Mouse (Mus musculus) heart, embryonic 14.5 days (tissue): Measurements from ENCODE around the gene Gosr2. TPM values are rescaled to one million over a fixed set of nuclear protein-coding genes. Genes with fewer than 3 reads are reported as not detected.

Experiments used
- ATAC-seq: fragments of 200-750 bp; cut with Nextera tagmentation; 2 replicates; pipeline ENCODE4 v1.8.0; 2017; ENCODE audit warnings: low read depth, moderate TSS enrichment; ENCODE audit not compliant: insufficient number of reproducible peaks, insufficient read depth, low FRiP score
- H3K27ac ChIP-seq, 2 experiments: fragments of 200-500 bp in 1 of 2; fragments of 300-500 bp in 1 of 2; sonication (generic) in 1 of 2; replicated peaks in 1 of 2; 2 replicates each; pipeline ENCODE4 v1.5.1; 2012 to 2014; ENCODE audit warnings: low read depth in 2 of 2, low read length in 2 of 2, control low read depth in 1 of 2, mild to moderate bottlenecking in 1 of 2, mixed read lengths in 1 of 2; ENCODE audit not compliant: control insufficient read depth in 1 of 2, insufficient read depth in 1 of 2
- H3K27me3 ChIP-seq: fragments of 300-500 bp; sonication (generic); 2 replicates; pipeline ENCODE4 v1.6.1; 2014; ENCODE audit warnings: mild to moderate bottlenecking, low read length, control low read depth; ENCODE audit not compliant: control insufficient read depth, insufficient read depth
- H3K36me3 ChIP-seq: fragments of 300-500 bp; sonication (generic); 2 replicates; pipeline ENCODE4 v1.6.1; 2014; ENCODE audit warnings: mild to moderate bottlenecking, control low read depth, low read length, mixed read lengths; ENCODE audit not compliant: control insufficient read depth, insufficient read depth
- H3K4me1 ChIP-seq, 2 experiments: fragments of 200-500 bp in 1 of 2; fragments of 300-500 bp in 1 of 2; sonication (generic) in 1 of 2; 2 replicates each; pipeline ENCODE4 v1.6.1; 2012 to 2014; ENCODE audit warnings: low read length in 2 of 2, control low read depth in 1 of 2, mixed read lengths in 1 of 2; ENCODE audit not compliant: control insufficient read depth in 2 of 2, insufficient read depth in 2 of 2
- H3K4me2 ChIP-seq: fragments of 300-500 bp; sonication (generic); 2 replicates; pipeline ENCODE4 v1.6.1; 2014; ENCODE audit warnings: mild to moderate bottlenecking, low read length
- H3K4me3 ChIP-seq, 2 experiments: fragments of 200-500 bp in 1 of 2; fragments of 300-500 bp in 1 of 2; sonication (generic) in 1 of 2; 2 replicates each; pipeline ENCODE4 v1.5.1; 2012 to 2014; ENCODE audit warnings: low read length in 2 of 2, mild to moderate bottlenecking in 2 of 2, control low read depth in 1 of 2, low read depth in 1 of 2, moderate library complexity in 1 of 2; ENCODE audit not compliant: control insufficient read depth in 1 of 2, insufficient read depth in 1 of 2
- H3K9ac ChIP-seq: fragments of 300-500 bp; sonication (generic); 2 replicates; pipeline ENCODE4 v1.6.1; 2014; ENCODE audit warnings: mild to moderate bottlenecking, low read length
- H3K9me3 ChIP-seq: fragments of 300-500 bp; sonication (generic); 2 replicates; pipeline ENCODE4 v1.6.1; 2016; ENCODE audit warnings: low read length, control low read depth; ENCODE audit not compliant: control insufficient read depth
- WGBS: fragments of 180-500 bp; shearing (Covaris S2); extraction: QIAGEN DNeasy Blood & Tissue Kit; methylation state at CpG from one replicate; pipeline ENCODE4 v1.1.7; 2014; 5-methylcytosine and 5-hydroxymethylcytosine counted together
- polyA plus RNA-seq: library from polyadenylated mRNA; unstranded; fragments of >200 nt; fragmentation: Nextera tagmentation; extraction: Ambion mirVana; gene quantifications from 2 replicates; pipeline ENCODE4 v1.2.1, GENCODE M21; 2014

The Gosr2 gene
- polyA plus RNA-seq, 1 experiment from 2014 or later = 60.4 TPM

DNA sequence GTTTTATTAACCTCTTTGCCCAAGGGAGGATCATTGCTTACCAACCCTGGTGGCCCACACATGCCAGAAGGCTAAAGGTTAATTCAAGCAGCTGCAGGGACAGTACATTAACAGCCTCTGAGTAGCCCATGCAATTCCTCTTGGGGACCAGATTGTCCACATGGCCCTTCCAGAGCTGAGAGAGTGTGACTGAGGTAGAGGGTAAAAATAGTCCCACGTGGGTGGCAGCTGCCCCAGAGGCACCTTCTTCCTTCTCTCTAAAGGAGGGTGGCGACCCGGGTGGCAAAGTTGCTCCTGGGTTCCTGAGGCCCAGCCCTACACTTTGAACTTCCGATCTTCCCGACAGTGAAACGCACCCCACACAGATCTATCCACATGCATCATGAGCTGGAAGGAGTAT is 51.4 kb downstream of the Gosr2 start:
- peaks cover 49% of the 10 kb centered on the region for H3K27me3 ChIP-seq
- 79% methylated on average over 5 of the region's 6 CpGs for WGBS
- no peak for ATAC-seq

GRCm38 (mm10) chr11:103645731-103646130 is 52.0 kb downstream of the Gosr2 start:
- Histone ChIP-seq H3K4me2 (no peak overlapping the region), H3K4me1 (peaks cover 5 to 9% of the 10 kb centered on the region in 2 experiments; a peak in 3 of 4 replicates), H3K9me3 (no peaks in the 10 kb centered on the region), H3K36me3 (no peaks in the 10 kb centered on the region), H3K27ac (no peak overlapping the region), H3K27me3 (peaks cover 46% of the 10 kb centered on the region), H3K4me3 (no peak overlapping the region), H3K9ac (no peak overlapping the region)
- ATAC-seq = no peak
- WGBS = 71% methylated on average over 8 of the region's 8 CpGs

More for the DNA sequence above, 51.4 kb downstream of the Gosr2 start:
- Histone ChIP-seq H3K4me3 (no peak overlapping the region), H3K9ac (no peak overlapping the region), H3K4me1 (peaks cover 5 to 9% of the 10 kb centered on the region in 2 experiments; a peak in 3 of 4 replicates), H3K36me3 (no peaks in the 10 kb centered on the region), H3K9me3 (no peaks in the 10 kb centered on the region), H3K27ac (no peak overlapping the region), H3K4me2 (no peak overlapping the region)

DNA sequence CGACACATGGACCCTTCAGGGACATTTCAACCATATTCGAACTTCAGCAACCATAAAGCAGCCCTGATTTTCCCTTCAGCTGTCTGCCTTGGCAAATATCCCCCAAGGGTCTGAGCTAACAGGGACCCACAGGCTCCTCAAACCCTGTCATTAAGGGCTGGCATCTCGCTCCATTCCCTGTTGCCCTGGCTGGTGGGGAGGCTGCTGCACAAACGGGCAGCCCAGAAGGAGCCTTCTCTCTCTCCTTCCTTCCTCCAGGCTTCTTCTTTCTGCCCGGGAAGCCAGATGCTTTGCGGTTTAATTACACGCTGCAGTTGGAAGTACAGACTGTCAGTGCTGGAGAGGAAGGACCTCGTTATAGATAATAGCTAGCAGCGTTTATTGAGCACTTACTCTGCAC is 54.5 kb downstream of the Gosr2 start:
- no peak for ATAC-seq
- no peak overlapping the region for H3K4me2 ChIP-seq
- peaks cover 40% of the 10 kb centered on the region for H3K27me3 ChIP-seq
- no peaks in the 10 kb centered on the region for H3K9me3 ChIP-seq
- no peak overlapping the region for H3K27ac ChIP-seq
- H3K9ac ChIP-seq = no peak overlapping the region
- H3K4me1 ChIP-seq = no peaks in the 10 kb centered on the region
- H3K4me3 ChIP-seq = no peak overlapping the region
- H3K36me3 ChIP-seq = no peaks in the 10 kb centered on the region
- 68% methylated on average over 9 of the region's 9 CpGs for WGBS

DNA sequence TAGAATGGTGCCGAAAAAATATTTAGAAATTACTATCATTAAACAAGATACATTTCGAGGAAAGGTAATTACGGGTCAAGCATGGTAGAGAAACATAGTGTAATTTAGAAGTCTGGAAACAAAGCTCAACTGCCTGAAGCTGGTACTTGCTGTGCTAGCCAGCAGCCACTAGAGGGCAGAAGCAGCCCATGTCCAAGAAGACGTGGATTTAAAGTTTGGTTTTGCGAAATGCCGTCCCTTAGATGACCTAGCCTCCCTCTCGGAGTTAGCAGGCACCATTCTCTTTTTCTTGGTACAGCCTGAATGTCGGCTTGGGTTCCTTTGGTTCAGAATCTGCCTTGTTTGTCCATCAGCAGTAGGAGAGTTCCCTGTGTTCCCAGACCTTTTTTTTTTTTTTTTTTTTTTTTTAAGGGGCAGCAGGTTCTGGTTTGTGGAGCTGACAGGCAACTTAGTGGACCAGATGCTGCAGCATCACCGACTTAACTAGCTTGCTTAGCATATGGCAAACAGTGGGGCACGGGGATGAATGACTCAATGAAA is 58.2 kb downstream of the Gosr2 start:
- Histone ChIP-seq H3K27me3 (peaks cover 26% of the 10 kb centered on the region), H3K9me3 (no peaks in the 10 kb centered on the region), H3K9ac (no peak overlapping the region), H3K27ac (no peak overlapping the region), H3K4me2 (no peak overlapping the region), H3K4me3 (no peak overlapping the region), H3K4me1 (no peaks in the 10 kb centered on the region), H3K36me3 (no peaks in the 10 kb centered on the region)
- 3% methylated on average over 10 of the region's 10 CpGs for WGBS
- no peak for ATAC-seq

- 65% methylated on average over 3 of the region's 3 CpGs for WGBS
- ATAC-seq = no peak
- Histone ChIP-seq H3K36me3 (no peaks in the 10 kb centered on the region), H3K27ac (no peak within 1 kb of the TSS), H3K9ac (no peak within 1 kb of the TSS), H3K27me3 (peaks cover 23% of the 10 kb centered on the region), H3K9me3 (no peaks in the 10 kb centered on the region), H3K4me2 (no peak within 1 kb of the TSS), H3K4me3 (no peak within 1 kb of the TSS), H3K4me1 (no peaks in the 10 kb centered on the region)
Measured at GRCm38 (mm10) chr11:103638790-103639189, 58.9 kb downstream of the Gosr2 start, which contains the start of gene Lyzl6. TSS of gene Lyzl6 (minus strand) at chr11:103638890.

- no peaks in the 10 kb centered on the region for H3K36me3 ChIP-seq
- H3K27ac ChIP-seq = no peak overlapping the region
- H3K4me1 ChIP-seq = no peaks in the 10 kb centered on the region
- no peak overlapping the region for H3K4me2 ChIP-seq
- no peak overlapping the region for H3K4me3 ChIP-seq
- no peaks in the 10 kb centered on the region for H3K9me3 ChIP-seq
- ATAC-seq = no peak
- no peak overlapping the region for H3K9ac ChIP-seq
- 62% methylated on average over 6 of the region's 6 CpGs for WGBS
- peaks cover 22% of the 10 kb centered on the region for H3K27me3 ChIP-seq
Measured at GRCm38 (mm10) chr11:103636261-103636660, 61.4 kb downstream of the Gosr2 start.

- H3K4me3 ChIP-seq = no peak overlapping the region
- ATAC-seq = no peak
- no peak overlapping the region for H3K4me2 ChIP-seq
- no peaks in the 10 kb centered on the region for H3K36me3 ChIP-seq
- 78% methylated on average over 3 of the region's 3 CpGs for WGBS
- no peaks in the 10 kb centered on the region for H3K9me3 ChIP-seq
- peaks cover 18% of the 10 kb centered on the region for H3K27me3 ChIP-seq
- no peak overlapping the region for H3K9ac ChIP-seq
- no peak overlapping the region for H3K27ac ChIP-seq
- H3K4me1 ChIP-seq = no peaks in the 10 kb centered on the region
Measured at GRCm38 (mm10) chr11:103635481-103635880, 62.2 kb downstream of the Gosr2 start.

GRCm38 (mm10) chr11:103634806-103635205 is 62.9 kb downstream of the Gosr2 start:
- Histone ChIP-seq H3K9ac (no peak overlapping the region), H3K4me1 (no peaks in the 10 kb centered on the region), H3K27me3 (peaks cover 11% of the 10 kb centered on the region), H3K36me3 (no peaks in the 10 kb centered on the region), H3K4me2 (no peak overlapping the region), H3K27ac (no peak overlapping the region), H3K4me3 (no peak overlapping the region), H3K9me3 (no peaks in the 10 kb centered on the region)
- WGBS = 75% methylated on average over 7 of the region's 7 CpGs
- no peak for ATAC-seq
